In genomic region chr2:4222497-4222828, GRCm38 (mm10) we compare ENCODE assay signal across 17 mouse cellular contexts.
DNase-seq lines count a peak whose midpoint lies in the region; ATAC-seq and TF ChIP-seq lines count a peak whose summit lies in the region.
"Had no signal": no experiment of that assay in that cellular context is flagged by ENCODE, and none has a peak within 500 bp of the region (broad histone marks: within the 10 kb centered on the region; RNA-seq: fewer than 3 reads in every experiment).

No protein-coding gene starts in this region.

- no peaks in the 10 kb centered on the region for H3K9me3 ChIP-seq in forebrain, embryonic 12.5 days
- H3K9me3 ChIP-seq in forebrain, embryonic 11.5 days (ENCODE audit: control insufficient read depth, low read length): no peaks in the 10 kb centered on the region
- H3K9me3 ChIP-seq in neural tube, embryonic 11.5 days (ENCODE audit: control insufficient read depth, low read length): no peaks in the 10 kb centered on the region
- H3K9me3 ChIP-seq in hindbrain, postnatal 0 days (ENCODE audit: low read length): no peaks in the 10 kb centered on the region
- no peaks in the 10 kb centered on the region for H3K9me3 ChIP-seq in neural tube, embryonic 14.5 days (ENCODE audit: control insufficient read depth, low read length)
- H3K9me3 ChIP-seq: embryonic facial prominence, embryonic 13.5 days; limb, embryonic 12.5 days had no signal

- H3K27me3 ChIP-seq in forebrain, embryonic 12.5 days: no peaks in the 10 kb centered on the region
- no peaks in the 10 kb centered on the region for H3K27me3 ChIP-seq in forebrain, embryonic 11.5 days (ENCODE audit: control insufficient read depth, insufficient read depth, low read length)
- H3K27me3 ChIP-seq in neural tube, embryonic 11.5 days (ENCODE audit: control insufficient read depth, insufficient read depth, low read length): no peaks in the 10 kb centered on the region
- no peaks in the 10 kb centered on the region for H3K27me3 ChIP-seq in hindbrain, postnatal 0 days (ENCODE audit: insufficient read depth, low read length)
- H3K27me3 ChIP-seq in neural tube, embryonic 14.5 days (ENCODE audit: control insufficient read depth, insufficient read depth, low read length): no peaks in the 10 kb centered on the region
- H3K27me3 ChIP-seq: CH12.LX; embryonic facial prominence, embryonic 13.5 days; limb, embryonic 12.5 days had no signal

- H3K4me2 ChIP-seq in forebrain, embryonic 12.5 days: no peak overlapping the region
- no peak overlapping the region for H3K4me2 ChIP-seq in forebrain, embryonic 11.5 days (ENCODE audit: low read depth, low read length, severe bottlenecking)
- H3K4me2 ChIP-seq in neural tube, embryonic 11.5 days (ENCODE audit: low read depth): no peak overlapping the region
- H3K4me2 ChIP-seq in hindbrain, postnatal 0 days (ENCODE audit: low read depth, low read length): no peak overlapping the region
- H3K4me2 ChIP-seq in neural tube, embryonic 14.5 days (ENCODE audit: low read depth, low read length): no peak overlapping the region
- H3K4me2 ChIP-seq: embryonic facial prominence, embryonic 13.5 days had no signal

- H3K27ac ChIP-seq in forebrain, embryonic 12.5 days: no peak overlapping the region
- H3K27ac ChIP-seq in forebrain, embryonic 11.5 days (ENCODE audit: low read depth, low read length): no peak overlapping the region
- no peak overlapping the region for H3K27ac ChIP-seq in neural tube, embryonic 11.5 days (ENCODE audit: low read depth, low read length)
- no peak overlapping the region for H3K27ac ChIP-seq in hindbrain, postnatal 0 days
- H3K27ac ChIP-seq in neural tube, embryonic 14.5 days (ENCODE audit: low read depth, low read length): no peak overlapping the region
- H3K27ac ChIP-seq: embryonic facial prominence, embryonic 13.5 days; left cerebral cortex, adult 2 months had no signal

- peaks cover 15% of the 10 kb centered on the region for H3K4me1 ChIP-seq in forebrain, embryonic 12.5 days
- peaks cover 2% of the 10 kb centered on the region; the same call in 1 of the 2 replicates for H3K4me1 ChIP-seq in forebrain, embryonic 11.5 days (replicated peaks; ENCODE audit: control insufficient read depth, insufficient read depth, low read length)
- H3K4me1 ChIP-seq in neural tube, embryonic 11.5 days (ENCODE audit: control insufficient read depth, insufficient read depth, low read length): peaks cover 4% of the 10 kb centered on the region
- H3K4me1 ChIP-seq in hindbrain, postnatal 0 days (ENCODE audit: insufficient read depth, low read length): peaks cover 11% of the 10 kb centered on the region
- H3K4me1 ChIP-seq in neural tube, embryonic 14.5 days (ENCODE audit: control insufficient read depth, insufficient read depth, low read length): peaks cover 4% of the 10 kb centered on the region; the same call in 1 of the 2 replicates

- no peak for TF ChIP-seq CTCF in hindbrain, postnatal 0 days (IDR thresholded peaks at IDR 0.05; ENCODE audit: low read depth)

- peak; percentile 47; the same call in 1 of the 2 replicates for ATAC-seq in forebrain, embryonic 12.5 days (ENCODE audit: low FRiP score)
- ATAC-seq in forebrain, embryonic 11.5 days (replicated peaks; ENCODE audit: low FRiP score): no peak
- 0 out of 2 replicates have a peak, but pooled peaks have one; percentile 23 for ATAC-seq in neural tube, embryonic 11.5 days (ENCODE audit: insufficient read depth, low FRiP score, low TSS enrichment)
- ATAC-seq in hindbrain, postnatal 0 days: peak; percentile 18; the same call in 1 of the 2 replicates
- peak; percentile 32 for ATAC-seq in neural tube, embryonic 14.5 days (ENCODE audit: low read depth)
- no peak for ATAC-seq in cerebellum, adult (ENCODE audit: insufficient number of reproducible peaks, low FRiP score, low TSS enrichment)
- ATAC-seq: liver, postnatal 0 days had no signal

- whole genome bisulfite sequencing in forebrain, embryonic 12.5 days: 2% methylated on average over 1 of the region's 1 CpGs
- 0% methylated on average over 1 of the region's 1 CpGs for WGBS in forebrain, embryonic 11.5 days
- 8% methylated on average over 1 of the region's 1 CpGs for WGBS in neural tube, embryonic 11.5 days
- 0% methylated on average over 1 of the region's 1 CpGs for WGBS in hindbrain, postnatal 0 days
- WGBS in neural tube, embryonic 14.5 days: 0% methylated on average over 1 of the region's 1 CpGs

- H3K4me3 ChIP-seq in forebrain, embryonic 12.5 days (replicated peaks): no peak overlapping the region
- no peak overlapping the region for H3K4me3 ChIP-seq in forebrain, embryonic 11.5 days (ENCODE audit: low read depth, low read length)
- no peak overlapping the region for H3K4me3 ChIP-seq in neural tube, embryonic 11.5 days (ENCODE audit: low read depth, low read length)
- no peak overlapping the region for H3K4me3 ChIP-seq in hindbrain, postnatal 0 days (ENCODE audit: low read length)
- H3K4me3 ChIP-seq in neural tube, embryonic 14.5 days (ENCODE audit: low read depth, low read length): no peak overlapping the region
- H3K4me3 ChIP-seq: embryonic facial prominence, embryonic 13.5 days; left cerebral cortex, adult 2 months; limb, embryonic 12.5 days had no signal

- H3K36me3 ChIP-seq in forebrain, embryonic 12.5 days (replicated peaks): no peaks in the 10 kb centered on the region
- no peaks in the 10 kb centered on the region for H3K36me3 ChIP-seq in forebrain, embryonic 11.5 days (ENCODE audit: control insufficient read depth, insufficient read depth, low read length)
- H3K36me3 ChIP-seq in neural tube, embryonic 11.5 days (ENCODE audit: control insufficient read depth, insufficient read depth, low read length): no peaks in the 10 kb centered on the region
- H3K36me3 ChIP-seq in hindbrain, postnatal 0 days (ENCODE audit: insufficient read depth, low read length): no peaks in the 10 kb centered on the region
- H3K36me3 ChIP-seq in neural tube, embryonic 14.5 days (ENCODE audit: control insufficient read depth, insufficient read depth, low read length): no peaks in the 10 kb centered on the region
- H3K36me3 ChIP-seq: embryonic facial prominence, embryonic 13.5 days had no signal

- H3K9ac ChIP-seq in forebrain, embryonic 12.5 days: no peak overlapping the region
- no peak overlapping the region for H3K9ac ChIP-seq in forebrain, embryonic 11.5 days (ENCODE audit: low read length)
- H3K9ac ChIP-seq in neural tube, embryonic 11.5 days (ENCODE audit: low read length): no peak overlapping the region
- no peak overlapping the region for H3K9ac ChIP-seq in hindbrain, postnatal 0 days (replicated peaks; ENCODE audit: low read length)
- H3K9ac ChIP-seq in neural tube, embryonic 14.5 days (replicated peaks; ENCODE audit: low read depth, low read length): no peak overlapping the region
- H3K9ac ChIP-seq: embryonic facial prominence, embryonic 13.5 days; limb, embryonic 12.5 days; liver, postnatal 0 days had no signal

- no peak for DNase-seq in forebrain, embryonic 11.5 days (ENCODE audit: low spot score)
- no peak for DNase-seq in neural tube, embryonic 11.5 days (ENCODE audit: low spot score)
- DNase-seq in neural tube, embryonic 10.5 days (ENCODE audit: extremely low spot score, low spot score): no peak
- DNase-seq in hindbrain, postnatal 0 days (ENCODE audit: low spot score): no peak
- DNase-seq in right cerebral cortex, postnatal 36 days (ENCODE audit: low spot score in 2 of 2): no peak
- DNase-seq: adrenal gland, adult 8-10 months; cerebellum, adult 11-12 months; kidney, adult 18-20 months; liver, postnatal 0 days; thymus, adult 2 months had no signal

Comparison
In these comparisons a context has a peak if more than half of its experiments do, and no peak if none do; other contexts are left out.
1. ATAC-seq: peak in forebrain, embryonic 12.5 days (single experiment), neural tube, embryonic 11.5 days (single experiment), hindbrain, postnatal 0 days (single experiment) and neural tube, embryonic 14.5 days (single experiment); none in forebrain, embryonic 11.5 days (single experiment) and cerebellum, adult (single experiment).